Mouse (Mus musculus): ENCODE results near the gene B4gat1. TPM values are rescaled to one million over a fixed set of nuclear protein-coding genes. Genes with fewer than 3 reads are reported as not detected.

The B4gat1 gene
- polyA plus RNA-seq, 1 experiment from 2014 or later = 35.2 TPM

- Histone ChIP-seq H3K36me3 (ENCODE audit: control insufficient read depth, insufficient read depth, low read length) (no peaks in the 10 kb centered on the region), H3K9me3 (ENCODE audit: control insufficient read depth, low read length) (no peaks in the 10 kb centered on the region), H3K4me1 (replicated peaks; ENCODE audit: control insufficient read depth, insufficient read depth, low read length) (no peaks in the 10 kb centered on the region), H3K27ac (ENCODE audit: low read depth, low read length) (no peak overlapping the region), H3K4me2 (ENCODE audit: low read depth, low read length, severe bottlenecking) (no peak overlapping the region), H3K9ac (ENCODE audit: low read length) (no peak overlapping the region), H3K4me3 (ENCODE audit: low read depth, low read length) (no peak overlapping the region), H3K27me3 (ENCODE audit: control insufficient read depth, insufficient read depth, low read length) (no peaks in the 10 kb centered on the region)
- ATAC-seq (replicated peaks; ENCODE audit: low FRiP score) (no peak), DNase-seq (ENCODE audit: low spot score) (no peak)
- WGBS = 83% methylated on average over 4 of the region's 4 CpGs
Measured at GRCm38 (mm10) chr19:5017611-5018010, 21.0 kb upstream of the B4gat1 start.

- no peaks in the 10 kb centered on the region for H3K4me1 ChIP-seq (replicated peaks; ENCODE audit: control insufficient read depth, insufficient read depth, low read length)
- WGBS = 82% methylated on average over 3 of the region's 3 CpGs
- H3K9ac ChIP-seq (ENCODE audit: low read length) = no peak overlapping the region
- H3K27ac ChIP-seq (ENCODE audit: low read depth, low read length) = no peak overlapping the region
- no peaks in the 10 kb centered on the region for H3K36me3 ChIP-seq (ENCODE audit: control insufficient read depth, insufficient read depth, low read length)
- DNase-seq (ENCODE audit: low spot score) = no peak
- no peak overlapping the region for H3K4me2 ChIP-seq (ENCODE audit: low read depth, low read length, severe bottlenecking)
- no peak overlapping the region for H3K4me3 ChIP-seq (ENCODE audit: low read depth, low read length)
- no peak for ATAC-seq (replicated peaks; ENCODE audit: low FRiP score)
- H3K9me3 ChIP-seq (ENCODE audit: control insufficient read depth, low read length) = no peaks in the 10 kb centered on the region
- no peaks in the 10 kb centered on the region for H3K27me3 ChIP-seq (ENCODE audit: control insufficient read depth, insufficient read depth, low read length)
Measured at GRCm38 (mm10) chr19:5018191-5018590, 20.4 kb upstream of the B4gat1 start.

GRCm38 (mm10) chr19:5021416-5021815, 17.2 kb upstream of the B4gat1 start:
- H3K9ac ChIP-seq (ENCODE audit: low read length) = no peak overlapping the region
- H3K27me3 ChIP-seq (ENCODE audit: control insufficient read depth, insufficient read depth, low read length) = no peaks in the 10 kb centered on the region
- no peak overlapping the region for H3K4me2 ChIP-seq (ENCODE audit: low read depth, low read length, severe bottlenecking)
- H3K36me3 ChIP-seq (ENCODE audit: control insufficient read depth, insufficient read depth, low read length) = no peaks in the 10 kb centered on the region
- H3K9me3 ChIP-seq (ENCODE audit: control insufficient read depth, low read length) = no peaks in the 10 kb centered on the region
- H3K27ac ChIP-seq (ENCODE audit: low read depth, low read length) = no peak overlapping the region
- DNase-seq (ENCODE audit: low spot score) (no peak), ATAC-seq (replicated peaks; ENCODE audit: low FRiP score) (no peak)
- 91% methylated on average over 2 of the region's 2 CpGs for WGBS
- H3K4me1 ChIP-seq (replicated peaks; ENCODE audit: control insufficient read depth, insufficient read depth, low read length) = 0 out of 2 replicates have a peak, but pooled peaks cover 2% of the 10 kb centered on the region
- no peak overlapping the region for H3K4me3 ChIP-seq (ENCODE audit: low read depth, low read length)

- H3K36me3 ChIP-seq (ENCODE audit: control insufficient read depth, insufficient read depth, low read length) = no peaks in the 10 kb centered on the region; the same call in 1 of the 2 replicates
- H3K27me3 ChIP-seq (ENCODE audit: control insufficient read depth, insufficient read depth, low read length) = no peaks in the 10 kb centered on the region
- under 1% methylated on average over 61 of the region's 62 CpGs for WGBS
- H3K9ac ChIP-seq (ENCODE audit: low read length) = peak within 1 kb of the TSS; percentile 82
- peak within 1 kb of the TSS; percentile 73 for H3K27ac ChIP-seq (ENCODE audit: low read depth, low read length)
- ATAC-seq (replicated peaks; ENCODE audit: low FRiP score) = peak; percentile 96
- DNase-seq (ENCODE audit: low spot score) = peak; percentile 96
- peak within 1 kb of the TSS; percentile 84 for H3K4me2 ChIP-seq (ENCODE audit: low read depth, low read length, severe bottlenecking)
- peak within 1 kb of the TSS; percentile 49 for H3K4me3 ChIP-seq (ENCODE audit: low read depth, low read length)
- H3K9me3 ChIP-seq (ENCODE audit: control insufficient read depth, low read length) = no peaks in the 10 kb centered on the region
- 0 out of 2 replicates have a peak, but pooled peaks cover 2% of the 10 kb centered on the region for H3K4me1 ChIP-seq (replicated peaks; ENCODE audit: control insufficient read depth, insufficient read depth, low read length)
Measured at GRCm38 (mm10) chr19:5023621-5024479, 14.8 kb upstream of the B4gat1 start, which contains the start of gene Slc29a2. TSS of gene Slc29a2 (plus strand) at chr19:5023860.

- no peaks in the 10 kb centered on the region for H3K27me3 ChIP-seq (ENCODE audit: control insufficient read depth, insufficient read depth, low read length)
- ATAC-seq (replicated peaks; ENCODE audit: low FRiP score) = no peak
- no peaks in the 10 kb centered on the region for H3K9me3 ChIP-seq (ENCODE audit: control insufficient read depth, low read length)
- H3K27ac ChIP-seq (ENCODE audit: low read depth, low read length) = no peak overlapping the region
- H3K9ac ChIP-seq (ENCODE audit: low read length) = no peak overlapping the region
- DNase-seq (ENCODE audit: low spot score) = no peak
- H3K4me1 ChIP-seq (replicated peaks; ENCODE audit: control insufficient read depth, insufficient read depth, low read length) = 0 out of 2 replicates have a peak, but pooled peaks cover 2% of the 10 kb centered on the region
- WGBS = 92% methylated on average over 8 of the region's 8 CpGs
- no peak overlapping the region for H3K4me3 ChIP-seq (ENCODE audit: low read depth, low read length)
- H3K36me3 ChIP-seq (ENCODE audit: control insufficient read depth, insufficient read depth, low read length) = no peaks in the 10 kb centered on the region; the same call in 1 of the 2 replicates
- H3K4me2 ChIP-seq (ENCODE audit: low read depth, low read length, severe bottlenecking) = no peak overlapping the region
Measured at GRCm38 (mm10) chr19:5026111-5026510, 12.5 kb upstream of the B4gat1 start.

- 77% methylated on average over 3 of the region's 3 CpGs for WGBS
- Histone ChIP-seq H3K9ac (ENCODE audit: low read length) (no peak overlapping the region), H3K4me2 (ENCODE audit: low read depth, low read length, severe bottlenecking) (no peak overlapping the region), H3K4me1 (replicated peaks; ENCODE audit: control insufficient read depth, insufficient read depth, low read length) (no peaks in the 10 kb centered on the region), H3K9me3 (ENCODE audit: control insufficient read depth, low read length) (no peaks in the 10 kb centered on the region), H3K27me3 (ENCODE audit: control insufficient read depth, insufficient read depth, low read length) (no peaks in the 10 kb centered on the region), H3K36me3 (ENCODE audit: control insufficient read depth, insufficient read depth, low read length) (no peaks in the 10 kb centered on the region; the same call in 1 of the 2 replicates), H3K4me3 (ENCODE audit: low read depth, low read length) (no peak overlapping the region), H3K27ac (ENCODE audit: low read depth, low read length) (no peak overlapping the region)
- no peak for DNase-seq (ENCODE audit: low spot score)
- no peak for ATAC-seq (replicated peaks; ENCODE audit: low FRiP score)
Measured at GRCm38 (mm10) chr19:5032686-5033085, 5.9 kb upstream of the B4gat1 start.

- Histone ChIP-seq H3K36me3 (ENCODE audit: control insufficient read depth, insufficient read depth, low read length) (no peaks in the 10 kb centered on the region), H3K27ac (ENCODE audit: low read depth, low read length) (no peak overlapping the region), H3K9ac (ENCODE audit: low read length) (no peak overlapping the region), H3K27me3 (ENCODE audit: control insufficient read depth, insufficient read depth, low read length) (no peaks in the 10 kb centered on the region), H3K4me2 (ENCODE audit: low read depth, low read length, severe bottlenecking) (no peak overlapping the region), H3K4me3 (ENCODE audit: low read depth, low read length) (no peak overlapping the region), H3K4me1 (replicated peaks; ENCODE audit: control insufficient read depth, insufficient read depth, low read length) (peaks cover 13% of the 10 kb centered on the region; the same call in 1 of the 2 replicates), H3K9me3 (ENCODE audit: control insufficient read depth, low read length) (no peaks in the 10 kb centered on the region)
- DNase-seq (ENCODE audit: low spot score) (no peak), ATAC-seq (replicated peaks; ENCODE audit: low FRiP score) (no peak)
- 89% methylated on average over 4 of the region's 4 CpGs for WGBS
Measured at GRCm38 (mm10) chr19:5036577-5036976, 2.0 kb upstream of the B4gat1 start.

GRCm38 (mm10) chr19:5037678-5038571, 701 bp upstream of the B4gat1 start:
- no peaks in the 10 kb centered on the region; the same call in 1 of the 2 replicates for H3K36me3 ChIP-seq (ENCODE audit: control insufficient read depth, insufficient read depth, low read length)
- peak overlapping the region; percentile 78 for H3K27ac ChIP-seq (ENCODE audit: low read depth, low read length)
- 7% methylated on average over 32 of the region's 32 CpGs for WGBS
- no peaks in the 10 kb centered on the region for H3K27me3 ChIP-seq (ENCODE audit: control insufficient read depth, insufficient read depth, low read length)
- H3K4me3 ChIP-seq (ENCODE audit: low read depth, low read length) = peak overlapping the region; percentile 76
- H3K9ac ChIP-seq (ENCODE audit: low read length) = peak overlapping the region; percentile 89
- peak overlapping the region; percentile 99 for H3K4me2 ChIP-seq (ENCODE audit: low read depth, low read length, severe bottlenecking)
- H3K4me1 ChIP-seq (replicated peaks; ENCODE audit: control insufficient read depth, insufficient read depth, low read length) = peaks cover 16% of the 10 kb centered on the region; the same call in 1 of the 2 replicates
- no peaks in the 10 kb centered on the region for H3K9me3 ChIP-seq (ENCODE audit: control insufficient read depth, low read length)
- DNase-seq (ENCODE audit: low spot score) (peak; percentile 94), ATAC-seq (replicated peaks; ENCODE audit: low FRiP score) (peak; percentile 65)
